Comparison of ENCODE assay signal across 14 mouse cellular contexts in the genomic region with DNA sequence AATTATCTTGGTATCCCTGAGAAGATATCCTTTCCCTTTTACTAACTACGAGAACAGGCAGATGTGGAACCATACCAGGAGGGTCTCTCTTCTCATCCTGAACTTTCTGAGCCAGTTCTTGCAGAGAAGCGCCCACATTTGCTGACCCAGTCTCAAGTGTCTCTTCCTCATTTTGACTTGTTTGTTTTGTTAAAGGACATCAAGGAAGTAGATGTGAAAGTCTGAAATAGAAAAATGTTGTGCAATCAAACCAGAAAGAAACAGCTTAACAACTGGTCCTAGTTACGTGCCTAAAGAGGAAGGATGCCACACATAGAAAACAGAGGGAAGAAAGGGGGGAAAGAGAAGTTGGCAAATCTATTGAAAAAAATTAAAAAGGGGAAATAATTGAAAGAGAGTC. TPM values are rescaled to one million over a fixed set of nuclear protein-coding genes. Genes with fewer than 3 reads are reported as not detected.
DNase-seq lines count a peak whose midpoint lies in the region; ATAC-seq lines count a peak whose summit lies in the region.
"Had no signal": no experiment of that assay in that cellular context is flagged by ENCODE, and none has a peak within 500 bp of the region (broad histone marks: within the 10 kb centered on the region; RNA-seq: fewer than 3 reads in every experiment).

No protein-coding gene starts in this region.

- H3K27me3 ChIP-seq in lung, embryonic 15.5 days = no peaks in the 10 kb centered on the region
- no peaks in the 10 kb centered on the region for H3K27me3 ChIP-seq in embryonic facial prominence, embryonic 14.5 days (replicated peaks; ENCODE audit: control insufficient read depth, insufficient read depth, low read length)
- H3K27me3 ChIP-seq: megakaryocyte, embryonic 14.5 days had no signal

- H3K4me3 ChIP-seq in lung, embryonic 15.5 days = no peak overlapping the region
- H3K4me3 ChIP-seq in embryonic facial prominence, embryonic 14.5 days (ENCODE audit: low read depth, low read length) = no peak overlapping the region
- H3K4me3 ChIP-seq: left cerebral cortex, adult 2 months; megakaryocyte, embryonic 14.5 days had no signal

- H3K27ac ChIP-seq in lung, embryonic 15.5 days = no peak overlapping the region
- no peak overlapping the region for H3K27ac ChIP-seq in embryonic facial prominence, embryonic 14.5 days (replicated peaks; ENCODE audit: low read depth, low read length)
- H3K27ac ChIP-seq: left cerebral cortex, adult 2 months had no signal

- DNase-seq in heart, adult 8-10 months (ENCODE audit: low spot score) = peak; percentile 46
- DNase-seq in heart, postnatal 4 days = no peak
- DNase-seq in lung, postnatal 14 days = no peak
- DNase-seq in embryonic facial prominence, embryonic 14.5 days (ENCODE audit: low spot score) = no peak
- DNase-seq in cerebellum, postnatal 4 days (ENCODE audit: low spot score in 2 of 2) = no peak
- no peak for DNase-seq in right cerebral cortex, adult 18-20 months
- DNase-seq: adrenal gland, adult 8-10 months; cerebellum, adult 11-12 months; thymus, postnatal 25 days had no signal

- WGBS in lung, embryonic 15.5 days = 31% methylated on average over 3 of the region's 3 CpGs
- WGBS in embryonic facial prominence, embryonic 14.5 days = 25% methylated on average over 3 of the region's 3 CpGs

- no peak for ATAC-seq in lung, embryonic 15.5 days (ENCODE audit: borderline replicate concordance, extremely low read depth, low FRiP score, low TSS enrichment)
- ATAC-seq in embryonic facial prominence, embryonic 14.5 days (ENCODE audit: low read depth) = no peak
- peak; percentile 97 for ATAC-seq in neutrophil, adult 5-6 weeks (ENCODE audit: extremely low read depth, insufficient number of reproducible peaks, low FRiP score, poor library complexity, severe bottlenecking)
- ATAC-seq: CD4-positive, CD25-positive, alpha-beta regulatory T cell, adult 4 months had no signal

- H3K9ac ChIP-seq in lung, embryonic 15.5 days = no peak overlapping the region
- H3K9ac ChIP-seq in embryonic facial prominence, embryonic 14.5 days (ENCODE audit: low read depth, low read length) = no peak overlapping the region

- H3K36me3 ChIP-seq in lung, embryonic 15.5 days = 0 out of 2 replicates have a peak, but pooled peaks cover 2% of the 10 kb centered on the region
- no peaks in the 10 kb centered on the region for H3K36me3 ChIP-seq in embryonic facial prominence, embryonic 14.5 days (ENCODE audit: control insufficient read depth, insufficient read depth, low read length)

- peak overlapping the region; percentile 10; the same call in 1 of the 2 replicates for H3K4me2 ChIP-seq in lung, embryonic 15.5 days
- H3K4me2 ChIP-seq in embryonic facial prominence, embryonic 14.5 days (ENCODE audit: low read depth, low read length) = peak overlapping the region; percentile 37

- no peaks in the 10 kb centered on the region for H3K9me3 ChIP-seq in lung, embryonic 15.5 days
- no peaks in the 10 kb centered on the region for H3K9me3 ChIP-seq in embryonic facial prominence, embryonic 14.5 days (ENCODE audit: control insufficient read depth, low read length)
- H3K9me3 ChIP-seq: megakaryocyte, embryonic 14.5 days had no signal

- peaks cover 16% of the 10 kb centered on the region; the same call in 1 of the 2 replicates for H3K4me1 ChIP-seq in lung, embryonic 15.5 days
- H3K4me1 ChIP-seq in embryonic facial prominence, embryonic 14.5 days (ENCODE audit: control insufficient read depth, insufficient read depth, low read length) = peaks cover 12% of the 10 kb centered on the region
- H3K4me1 ChIP-seq: megakaryocyte, embryonic 14.5 days had no signal

RNA-seq across cellular contexts. Expression of gene Abca9, which starts 2.2 kb away (rescaled TPM):
- total RNA-seq in heart, adult 8-10 months (2022) = 10 to 100 TPM in 3 of 4 experiments, 1 to 10 TPM in 1; 8.9 to 11.2 (median 10.6) TPM
- 10 to 100 TPM; 11.3 to 12.2 TPM for total RNA-seq in heart, postnatal 4 days (2021)
- 5.1 and 5.6 TPM in 2 replicates for polyA plus RNA-seq in lung, embryonic 15.5 days (2015; fragmentation: Nextera tagmentation; extraction: Ambion mirVana)
- 18.2 and 18.8 TPM in 2 replicates for polyA plus RNA-seq in embryonic facial prominence, embryonic 14.5 days (2014; fragmentation: Nextera tagmentation; extraction: Ambion mirVana)
- total RNA-seq in neutrophil, adult 5-6 weeks (2017) = 5.5 and 5.8 TPM in 2 replicates
- polyA plus RNA-seq: CD4-positive, CD25-positive, alpha-beta regulatory T cell, adult 4 months had no signal
